Mouse (Mus musculus): ENCODE data around the gene Iqce. TPM values are rescaled to one million over a fixed set of nuclear protein-coding genes. Genes with fewer than 3 reads are reported as not detected.

The Iqce gene
- total RNA-seq (2017): 25.0 and 34.4 TPM in 2 replicates

- ATAC-seq (replicated peaks in 1 of 2; ENCODE audit: insufficient read depth in 1 of 2, low FRiP score in 2 of 2, low TSS enrichment in 1 of 2, low read depth in 1 of 2, poor library complexity in 2 of 2, severe bottlenecking in 2 of 2): peak; percentile 50 to 55
Observed at GRCm38 (mm10) chr5:140702103-140702513, at the start of gene Iqce. Gene Iqce, minus strand, starts transcription at chr5:140702378.

- ATAC-seq (replicated peaks in 1 of 2; ENCODE audit: insufficient read depth in 1 of 2, low FRiP score in 2 of 2, low TSS enrichment in 1 of 2, low read depth in 1 of 2, poor library complexity in 2 of 2, severe bottlenecking in 2 of 2): no peak
Observed at GRCm38 (mm10) chr5:140750925-140751324, 48.7 kb upstream of the Iqce start.

GRCm38 (mm10) chr5:140749062-140749875 is 47.1 kb upstream of the Iqce start:
- ATAC-seq (replicated peaks in 1 of 2; ENCODE audit: insufficient read depth in 1 of 2, low FRiP score in 2 of 2, low TSS enrichment in 1 of 2, low read depth in 1 of 2, poor library complexity in 2 of 2, severe bottlenecking in 2 of 2): peak; percentile 86 to 87

GRCm38 (mm10) chr5:140748425-140748824 is 46.2 kb upstream of the Iqce start:
- ATAC-seq (replicated peaks in 1 of 2; ENCODE audit: insufficient read depth in 1 of 2, low FRiP score in 2 of 2, low TSS enrichment in 1 of 2, low read depth in 1 of 2, poor library complexity in 2 of 2, severe bottlenecking in 2 of 2): peak in 1 of 2 experiments; percentile 30; a peak in 1 of 4 replicates

- no peak for ATAC-seq (replicated peaks in 1 of 2; ENCODE audit: insufficient read depth in 1 of 2, low FRiP score in 2 of 2, low TSS enrichment in 1 of 2, low read depth in 1 of 2, poor library complexity in 2 of 2, severe bottlenecking in 2 of 2)
Observed at GRCm38 (mm10) chr5:140743706-140744131, 41.5 kb upstream of the Iqce start.

GRCm38 (mm10) chr5:140741877-140742276 is 39.7 kb upstream of the Iqce start:
- ATAC-seq (replicated peaks in 1 of 2; ENCODE audit: insufficient read depth in 1 of 2, low FRiP score in 2 of 2, low TSS enrichment in 1 of 2, low read depth in 1 of 2, poor library complexity in 2 of 2, severe bottlenecking in 2 of 2): no peak

GRCm38 (mm10) chr5:140741040-140741439 is 38.9 kb upstream of the Iqce start:
- no peak for ATAC-seq (replicated peaks in 1 of 2; ENCODE audit: insufficient read depth in 1 of 2, low FRiP score in 2 of 2, low TSS enrichment in 1 of 2, low read depth in 1 of 2, poor library complexity in 2 of 2, severe bottlenecking in 2 of 2)

- ATAC-seq (replicated peaks in 1 of 2; ENCODE audit: insufficient read depth in 1 of 2, low FRiP score in 2 of 2, low TSS enrichment in 1 of 2, low read depth in 1 of 2, poor library complexity in 2 of 2, severe bottlenecking in 2 of 2): peak in 1 of 2 experiments; percentile 33; a peak in 1 of 4 replicates
Observed at GRCm38 (mm10) chr5:140739813-140740212, 37.6 kb upstream of the Iqce start.

GRCm38 (mm10) chr5:140736166-140736565 is 34.0 kb upstream of the Iqce start:
- ATAC-seq (replicated peaks in 1 of 2; ENCODE audit: insufficient read depth in 1 of 2, low FRiP score in 2 of 2, low TSS enrichment in 1 of 2, low read depth in 1 of 2, poor library complexity in 2 of 2, severe bottlenecking in 2 of 2): no peak

GRCm38 (mm10) chr5:140735297-140735696 is 33.1 kb upstream of the Iqce start:
- ATAC-seq (replicated peaks in 1 of 2; ENCODE audit: insufficient read depth in 1 of 2, low FRiP score in 2 of 2, low TSS enrichment in 1 of 2, low read depth in 1 of 2, poor library complexity in 2 of 2, severe bottlenecking in 2 of 2): peak; percentile 44 to 47; a peak in 3 of 4 replicates

GRCm38 (mm10) chr5:140733336-140733735 is 31.2 kb upstream of the Iqce start:
- peak in 1 of 2 experiments; percentile 43; a peak in 1 of 4 replicates for ATAC-seq (replicated peaks in 1 of 2; ENCODE audit: insufficient read depth in 1 of 2, low FRiP score in 2 of 2, low TSS enrichment in 1 of 2, low read depth in 1 of 2, poor library complexity in 2 of 2, severe bottlenecking in 2 of 2)

- ATAC-seq (replicated peaks in 1 of 2; ENCODE audit: insufficient read depth in 1 of 2, low FRiP score in 2 of 2, low TSS enrichment in 1 of 2, low read depth in 1 of 2, poor library complexity in 2 of 2, severe bottlenecking in 2 of 2): no peak
Observed at GRCm38 (mm10) chr5:140732195-140732594, 30.0 kb upstream of the Iqce start.

GRCm38 (mm10) chr5:140731040-140731797 is 29.0 kb upstream of the Iqce start:
- ATAC-seq (replicated peaks in 1 of 2; ENCODE audit: insufficient read depth in 1 of 2, low FRiP score in 2 of 2, low TSS enrichment in 1 of 2, low read depth in 1 of 2, poor library complexity in 2 of 2, severe bottlenecking in 2 of 2): peak; percentile 75

- no peak for ATAC-seq (replicated peaks in 1 of 2; ENCODE audit: insufficient read depth in 1 of 2, low FRiP score in 2 of 2, low TSS enrichment in 1 of 2, low read depth in 1 of 2, poor library complexity in 2 of 2, severe bottlenecking in 2 of 2)
Observed at GRCm38 (mm10) chr5:140726946-140727740, 25.0 kb upstream of the Iqce start.

GRCm38 (mm10) chr5:140726062-140726839 is 24.1 kb upstream of the Iqce start:
- ATAC-seq (replicated peaks in 1 of 2; ENCODE audit: insufficient read depth in 1 of 2, low FRiP score in 2 of 2, low TSS enrichment in 1 of 2, low read depth in 1 of 2, poor library complexity in 2 of 2, severe bottlenecking in 2 of 2): no peak

GRCm38 (mm10) chr5:140723822-140724221 is 21.6 kb upstream of the Iqce start, which contains the start of gene Amz1:
Gene Amz1, plus strand, starts transcription at chr5:140724127.
- no peak for ATAC-seq (replicated peaks in 1 of 2; ENCODE audit: insufficient read depth in 1 of 2, low FRiP score in 2 of 2, low TSS enrichment in 1 of 2, low read depth in 1 of 2, poor library complexity in 2 of 2, severe bottlenecking in 2 of 2)

- ATAC-seq (replicated peaks in 1 of 2; ENCODE audit: insufficient read depth in 1 of 2, low FRiP score in 2 of 2, low TSS enrichment in 1 of 2, low read depth in 1 of 2, poor library complexity in 2 of 2, severe bottlenecking in 2 of 2): no peak
Observed at GRCm38 (mm10) chr5:140722121-140722520, 19.9 kb upstream of the Iqce start.
